Mouse (Mus musculus) left cerebral cortex, adult 2 months (tissue): Measurements from ENCODE around the gene Pkd1l1. TPM values are rescaled to one million over a fixed set of nuclear protein-coding genes. Genes with fewer than 3 reads are reported as not detected.

Source experiments
- DNase-seq, 2 experiments: peaks; one replicate each; pipeline ENCODE4 v3.0.0; 2021 to 2022; ENCODE audit warnings: low spot score in 2 of 2, mixed read lengths in 1 of 2; ENCODE audit errors: extremely low spot score in 1 of 2
- H3K27ac ChIP-seq: fragments of 200-600 bp; 2 replicates; pipeline ENCODE4 v1.8.1; 2022
- H3K4me3 ChIP-seq: fragments of 200-600 bp; 2 replicates; pipeline ENCODE4 v1.8.1; 2022
- CTCF ChIP-seq: fragments of 200-600 bp; IDR thresholded peaks from 2 replicates; pipeline ENCODE4 v1.8.1; 2022; ENCODE audit warnings: antibody characterized with exemption, mild to moderate bottlenecking, moderate library complexity
- intact Hi-C: fragments of 180-260 bp; cut with DNase I; formaldehyde crosslinking; loops from one replicate; pipeline ENCODE4 v1.15.1; 2025
- total RNA-seq, 2 experiments: library from RNA; stranded (reverse); gene quantifications; 2 replicates each; pipeline ENCODE4 v1.2.3; 2021

Pkd1l1 gene
- total RNA-seq, 2 experiments from 2014 or later, result 0.07 TPM; not detected in 1

GRCm38 (mm10) chr11:8916081-8916671, 56.9 kb downstream of the Pkd1l1 start:
- intact Hi-C loops, result no loop called here
- Histone ChIP-seq H3K4me3 (no peak overlapping the region), H3K27ac (no peak overlapping the region)
- no peak for TF ChIP-seq CTCF
- no peak for DNase-seq

- no peak for TF ChIP-seq CTCF
- no peak overlapping the region for H3K4me3 ChIP-seq
- no peak for DNase-seq
- H3K27ac ChIP-seq, result no peak overlapping the region
- intact Hi-C loops, result no loop called here
Observed at GRCm38 (mm10) chr11:8882793-8883192, 90.3 kb downstream of the Pkd1l1 start.

- DNase-seq, result no peak
- H3K27ac ChIP-seq, result no peak overlapping the region
- intact Hi-C loops, result no loop called here
- TF ChIP-seq CTCF, result peak; percentile 8; the same call in 1 of the 2 replicates
- H3K4me3 ChIP-seq, result no peak overlapping the region
Observed at GRCm38 (mm10) chr11:8881521-8881920, 91.5 kb downstream of the Pkd1l1 start.

- DNase-seq, result no peak
- no peak overlapping the region for H3K27ac ChIP-seq
- intact Hi-C loops, result no loop called here
- no peak overlapping the region for H3K4me3 ChIP-seq
- TF ChIP-seq CTCF, result peak; percentile 25
Observed at GRCm38 (mm10) chr11:8870115-8870514, 103.0 kb downstream of the Pkd1l1 start.

- intact Hi-C loops, result no loop called here
Observed at GRCm38 (mm10) chr11:8866021-8866420, 107.0 kb downstream of the Pkd1l1 start.

GRCm38 (mm10) chr11:8863955-8864675, 109.0 kb downstream of the Pkd1l1 start:
- DNase-seq, result peak in 1 of 2 experiments; percentile 21
- Histone ChIP-seq H3K27ac (no peak overlapping the region; the same call in 1 of the 2 replicates), H3K4me3 (no peak overlapping the region)
- intact Hi-C loops, result loop anchor here (2.0 to 5.0 kb wide), 3 partner anchors 88 to 329 kb away; partner anchors contain the start of gene Tns3
- TF ChIP-seq CTCF, result no peak

More at GRCm38 (mm10) chr11:8866021-8866420, 107.0 kb downstream of the Pkd1l1 start:
- no peak for TF ChIP-seq CTCF
- DNase-seq, result no peak
- H3K4me3 ChIP-seq, result no peak overlapping the region
- no peak overlapping the region for H3K27ac ChIP-seq

- Histone ChIP-seq H3K27ac (no peak overlapping the region), H3K4me3 (no peak overlapping the region)
- no peak for TF ChIP-seq CTCF
- intact Hi-C loops, result loop anchor here (2.0 to 5.0 kb wide), 3 partner anchors 90 to 328 kb away; partner anchors contain the start of gene Tns3
- no peak for DNase-seq
Observed at GRCm38 (mm10) chr11:8862426-8862825, 110.6 kb downstream of the Pkd1l1 start.

- Histone ChIP-seq H3K27ac (no peak overlapping the region), H3K4me3 (no peak overlapping the region)
- TF ChIP-seq CTCF, result no peak
- intact Hi-C loops, result loop anchor here (2.0 to 5.0 kb wide), 4 partner anchors 90 to 437 kb away; partner anchors contain the start of gene Tns3
- no peak for DNase-seq
Observed at GRCm38 (mm10) chr11:8861978-8862377, 111.1 kb downstream of the Pkd1l1 start.

GRCm38 (mm10) chr11:8860878-8861277, 112.2 kb downstream of the Pkd1l1 start:
- intact Hi-C loops, result loop anchor here (2.0 to 5.0 kb wide), 3 partner anchors 91 to 436 kb away; partner anchors contain the start of gene Tns3
- Histone ChIP-seq H3K4me3 (no peak overlapping the region), H3K27ac (no peak overlapping the region)
- peak; percentile 21 for TF ChIP-seq CTCF
- DNase-seq, result no peak

GRCm38 (mm10) chr11:8859868-8860267, 113.2 kb downstream of the Pkd1l1 start:
- peak; percentile 50 to 57 for DNase-seq
- peak; percentile 61 for TF ChIP-seq CTCF
- intact Hi-C loops, result loop anchor here (2.0 to 5.0 kb wide), 3 partner anchors 92 to 435 kb away; partner anchors contain the start of gene Tns3
- Histone ChIP-seq H3K27ac (no peak overlapping the region), H3K4me3 (no peak overlapping the region)

GRCm38 (mm10) chr11:8859041-8859440, 114.0 kb downstream of the Pkd1l1 start:
- DNase-seq, result no peak
- Histone ChIP-seq H3K27ac (no peak overlapping the region), H3K4me3 (no peak overlapping the region)
- no peak for TF ChIP-seq CTCF
- intact Hi-C loops, result no loop called here

- H3K27ac ChIP-seq, result no peak overlapping the region
- DNase-seq, result no peak
- intact Hi-C loops, result no loop called here
- H3K4me3 ChIP-seq, result no peak overlapping the region
- no peak; the same call in none of the 2 replicates for TF ChIP-seq CTCF
Observed at GRCm38 (mm10) chr11:8856125-8856524, 116.9 kb downstream of the Pkd1l1 start.
